Mouse (Mus musculus) ES-E14 (cell line): ENCODE data around the gene Gm525. TPM values are rescaled to one million over a fixed set of nuclear protein-coding genes. Genes with fewer than 3 reads are reported as not detected.

Experiments used
- DNase-seq: peaks from one replicate; pipeline ENCODE4 v3.0.0-alpha.2; 2013; ENCODE audit warnings: low read depth, low spot score
- H3K27ac ChIP-seq: 2 replicates; pipeline ENCODE4 v1.5.1; 2012; ENCODE audit warnings: low read depth, mild to moderate bottlenecking, low read length, moderate library complexity, mixed read lengths; ENCODE audit not compliant: poor library complexity, insufficient read depth, severe bottlenecking
- H3K36me3 ChIP-seq: 2 replicates; pipeline ENCODE4 v1.6.1; 2012; ENCODE audit warnings: mild to moderate bottlenecking, low read length, moderate library complexity, mixed read lengths; ENCODE audit not compliant: control insufficient read depth, poor library complexity, insufficient read depth, severe bottlenecking
- H3K4me1 ChIP-seq, 2 experiments: fragments of 150-350 bp in 1 of 2; sonication (generic) in 1 of 2; 2 replicates each; pipeline ENCODE4 v1.6.1; 2012; ENCODE audit warnings: low read length in 2 of 2, mild to moderate bottlenecking in 1 of 2, mixed read lengths in 1 of 2; ENCODE audit not compliant: control insufficient read depth in 2 of 2, insufficient read depth in 2 of 2, poor library complexity in 1 of 2
- H3K4me3 ChIP-seq, 2 experiments: fragments of 150-350 bp in 1 of 2; sonication (generic) in 1 of 2; 2 replicates each; pipeline ENCODE4 v1.5.1; 2012; ENCODE audit warnings: low read length in 2 of 2, low read depth in 1 of 2, mild to moderate bottlenecking in 1 of 2, mixed read lengths in 1 of 2; ENCODE audit not compliant: insufficient read depth in 1 of 2, poor library complexity in 1 of 2, severe bottlenecking in 1 of 2
- H3K9ac ChIP-seq: 2 replicates; pipeline ENCODE4 v1.6.1; 2012; ENCODE audit warnings: low read depth, mild to moderate bottlenecking, low read length, mixed read lengths; ENCODE audit not compliant: poor library complexity, insufficient read depth, severe bottlenecking
- H3K9me3 ChIP-seq: fragments of 150-350 bp; sonication (generic); 2 replicates; pipeline ENCODE4 v1.6.1; 2012; ENCODE audit warnings: low read depth, mild to moderate bottlenecking, low read length; ENCODE audit not compliant: control insufficient read depth, insufficient read depth
- CHD2 ChIP-seq: IDR thresholded peaks from 2 replicates; pipeline ENCODE4 v1.6.1; 2014; ENCODE audit warnings: mild to moderate bottlenecking, low read depth, low read length, inconsistent platforms
- HCFC1 ChIP-seq: IDR thresholded peaks from 2 replicates; pipeline ENCODE4 v1.6.1; 2012; ENCODE audit warnings: low read length, inconsistent platforms, borderline replicate concordance; ENCODE audit not compliant: insufficient read depth
- MAFK ChIP-seq: IDR thresholded peaks from 2 replicates; pipeline ENCODE4 v1.6.1; 2014; ENCODE audit warnings: mild to moderate bottlenecking, low read depth, low read length, inconsistent platforms; ENCODE audit not compliant: insufficient read depth
- ZC3H11A ChIP-seq: IDR thresholded peaks from 2 replicates; pipeline ENCODE4 v1.6.1; 2012; ENCODE audit warnings: low read depth, mild to moderate bottlenecking, inconsistent platforms, low read length, borderline replicate concordance
- ZNF384 ChIP-seq: IDR thresholded peaks from 2 replicates; pipeline ENCODE4 v1.6.1; 2012; ENCODE audit warnings: low read depth, low read length, inconsistent platforms
- in situ Hi-C, 2 experiments: fragments of 600-800 bp; cut with MboI; formaldehyde crosslinking; loops; one replicate each; pipeline ENCODE4 v1.15.1; 2025; ENCODE audit warnings: low sequenced_read_pairs in 2 of 2, inconsistent platforms in 1 of 2; ENCODE audit not compliant: unreplicated experiment in 2 of 2
- total RNA-seq: library from RNA; depleted of rRNA; stranded (reverse); fragments of 300-350 nt; gene quantifications from 2 replicates; pipeline ENCODE4 v1.2.3, GENCODE M21; 2012

Gene Gm525
- total RNA-seq, 1 experiment: 5.9 TPM

- Histone ChIP-seq H3K9me3 (no peaks in the 10 kb centered on the region), H3K4me1 (peaks cover 8 to 18% of the 10 kb centered on the region in 2 experiments), H3K36me3 (no peaks in the 10 kb centered on the region), H3K27ac (peak overlapping the region; percentile 97), H3K9ac (peak overlapping the region; percentile 50), H3K4me3 (peak overlapping the region in 1 of 2 experiments; percentile 2; a peak in 1 of 4 replicates)
- in situ Hi-C loops: no loop called here
- no peak for DNase-seq
- TF ChIP-seq ZC3H11A (no peak), MAFK (no peak), ZNF384 (no peak), CHD2 (no peak), HCFC1 (no peak)
Observed at GRCm38 (mm10) chr11:89068649-89069048, 5.0 kb upstream of the Gm525 start.

GRCm38 (mm10) chr11:89069303-89069702 lies 4.3 kb upstream of the Gm525 start:
- no peak overlapping the region for H3K4me3 ChIP-seq
- H3K9ac ChIP-seq: no peak overlapping the region
- TF ChIP-seq ZC3H11A (peak; percentile 50; the same call in 1 of the 2 replicates), CHD2 (no peak)
- peaks cover 8 to 18% of the 10 kb centered on the region in 2 experiments for H3K4me1 ChIP-seq
- no peaks in the 10 kb centered on the region for H3K9me3 ChIP-seq
- H3K36me3 ChIP-seq: no peaks in the 10 kb centered on the region
- H3K27ac ChIP-seq: no peak overlapping the region; the same call in 1 of the 2 replicates
- in situ Hi-C loops: no loop called here
- peak; percentile 83 for DNase-seq

DNA sequence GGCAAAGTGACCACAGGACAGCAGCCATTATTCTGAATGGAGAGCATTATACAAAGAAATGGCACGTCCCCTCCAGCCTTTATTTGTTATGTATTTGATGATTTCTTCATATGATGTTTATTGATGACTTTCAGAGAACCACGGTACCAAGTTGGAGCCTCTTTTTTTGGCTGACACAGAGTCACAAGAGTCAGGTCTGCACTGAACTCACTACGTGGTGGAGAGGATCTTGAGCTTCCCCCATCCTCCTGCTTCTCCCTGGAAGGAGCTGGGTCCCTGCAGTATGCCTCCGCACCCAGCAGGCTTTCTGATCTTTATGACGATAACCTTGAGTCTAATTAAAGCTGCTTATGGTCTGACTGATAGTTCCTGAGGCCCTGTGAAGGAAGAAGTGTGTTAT lies 2.1 kb upstream of the Gm525 start:
- H3K36me3 ChIP-seq: no peaks in the 10 kb centered on the region
- no peak for DNase-seq
- peaks cover 16 to 18% of the 10 kb centered on the region in 2 experiments for H3K4me1 ChIP-seq
- in situ Hi-C loops: no loop called here
- H3K9me3 ChIP-seq: no peaks in the 10 kb centered on the region
- H3K4me3 ChIP-seq: no peak overlapping the region
- no peak overlapping the region for H3K9ac ChIP-seq
- H3K27ac ChIP-seq: no peak overlapping the region
- TF ChIP-seq CHD2 (no peak), MAFK (no peak), ZC3H11A (no peak)

GRCm38 (mm10) chr11:89074783-89075413 lies 1.3 kb downstream of the Gm525 start:
- in situ Hi-C loops: no loop called here
- Histone ChIP-seq H3K9ac (peak overlapping the region; percentile 45; the same call in 1 of the 2 replicates), H3K4me3 (peak overlapping the region; percentile 26 to 47), H3K27ac (peak overlapping the region; percentile 43; the same call in 1 of the 2 replicates), H3K36me3 (no peaks in the 10 kb centered on the region), H3K4me1 (peaks cover 5 to 11% of the 10 kb centered on the region in 2 experiments), H3K9me3 (no peaks in the 10 kb centered on the region)
- DNase-seq: no peak
- no peak for TF ChIP-seq ZNF384
- no peak for TF ChIP-seq CHD2
- no peak for TF ChIP-seq ZC3H11A
- TF ChIP-seq HCFC1: no peak
- TF ChIP-seq MAFK: no peak

DNA sequence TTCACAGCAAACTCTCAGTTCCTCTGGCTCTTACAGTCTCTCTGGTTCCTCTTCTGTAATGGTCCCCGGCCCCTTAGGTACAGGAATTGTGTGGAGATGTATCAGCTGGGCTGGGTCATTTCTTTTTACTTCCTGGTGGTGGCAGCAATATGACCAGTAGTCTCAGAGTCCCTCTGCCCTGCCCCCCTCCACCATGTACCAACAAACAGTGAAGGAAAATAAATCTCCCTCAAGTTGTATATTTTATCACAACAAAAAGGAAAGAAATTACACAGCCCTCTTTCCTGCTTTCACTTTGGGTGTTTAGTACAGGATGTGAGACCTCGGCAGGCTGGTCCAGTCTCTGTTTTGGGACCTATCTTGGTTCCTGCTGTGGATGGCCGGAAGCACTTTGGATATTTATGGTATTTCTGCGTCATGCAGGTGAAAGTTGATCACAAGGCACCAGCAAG lies 2.8 kb downstream of the Gm525 start:
- H3K9me3 ChIP-seq: no peaks in the 10 kb centered on the region
- TF ChIP-seq HCFC1: no peak
- no peak for TF ChIP-seq ZC3H11A
- TF ChIP-seq CHD2: no peak
- no peak for TF ChIP-seq MAFK
- no peak for TF ChIP-seq ZNF384
- DNase-seq: no peak
- H3K36me3 ChIP-seq: no peaks in the 10 kb centered on the region
- peaks cover 9 to 14% of the 10 kb centered on the region in 2 experiments for H3K4me1 ChIP-seq
- no peak overlapping the region for H3K27ac ChIP-seq
- no peak overlapping the region for H3K9ac ChIP-seq
- in situ Hi-C loops: no loop called here
- H3K4me3 ChIP-seq: no peak overlapping the region
